Mouse (Mus musculus) layer of hippocampus, adult 6 months (tissue): Measurements from ENCODE around the gene Tmed1. TPM values are rescaled to one million over a fixed set of nuclear protein-coding genes. Genes with fewer than 3 reads are reported as not detected.

ENCODE experiments used
- long read RNA-seq, 2 experiments: library from polyadenylated mRNA; unstranded; transcript quantifications; one replicate each; pipeline ENCODE4 v2.0.0; 2019 to 2020
- microRNA-seq: library from miRNA; unstranded; fragments of <30 nt; microRNA quantifications from one replicate; pipeline ENCODE4 v1.2.0, GENCODE M21; 2020
- polyA plus RNA-seq: library from polyadenylated mRNA; unstranded; fragments of <200 nt; fragmentation: Nextera tagmentation; gene quantifications from 2 replicates; pipeline ENCODE4 v1.2.3, GENCODE M21; 2021

The Tmed1 gene
- 32.1 and 34.7 TPM in 2 replicates for polyA plus RNA-seq
- long read RNA-seq, experiment 1, transcript Tmed1-201 (4 exons, 1,378 nt): major isoform, 40 of 52 reads
- long read RNA-seq, experiment 1, partial matches to known transcripts: 3 of 52 reads
- long read RNA-seq, experiment 1, other reads (novel, unspliced or antisense): 3 of 52 reads
- long read RNA-seq, experiment 2, transcript Tmed1-203 (3 exons, 1,454 nt): minor isoform, 7 of 91 reads
- long read RNA-seq, experiment 2, transcript Tmed1-201 (4 exons, 1,378 nt): major isoform, 73 of 91 reads
- long read RNA-seq, experiment 2, transcript Tmed1-205 (4 exons, 1,013 nt): minor isoform, 5 of 91 reads
- long read RNA-seq, experiment 2, partial matches to known transcripts: 0 of 91 reads
- long read RNA-seq, experiment 2, other reads (novel, unspliced or antisense): 5 of 91 reads

GRCm38 (mm10) chr9:21509772-21510688, at the start of gene Tmed1:
Tmed1 (minus strand) TSS chr9:21510252.

GRCm38 (mm10) chr9:21546789-21547074, 36.7 kb upstream of the Tmed1 start, which contains the start of gene Carm1:
Carm1 (plus strand) TSS chr9:21546894.

GRCm38 (mm10) chr9:21525937-21526633, 16.0 kb upstream of the Tmed1 start, which contains the start of gene AB124611:
AB124611 (plus strand) TSS chr9:21526176.

Small RNAs within 50 kb of the gene (microRNA-seq; reads per million reads assigned to microRNA genes)
- gene Mir199a-1: not detected

Other genes starting within 250 kb of the Tmed1 start
- gene Atg4d, start 245.0 kb downstream of the Tmed1 start, polyA plus RNA-seq: 40.2 and 43.9 TPM in 2 replicates
- 2.3 and 4.6 TPM in 2 replicates for gene Kri1, start 222.3 kb downstream of the Tmed1 start, polyA plus RNA-seq
- gene Cdkn2d, start 218.8 kb downstream of the Tmed1 start, polyA plus RNA-seq: 98.6 and 114 TPM in 2 replicates
- gene Ap1m2, start 197.9 kb downstream of the Tmed1 start, polyA plus RNA-seq: 0.53 and 0.93 TPM in 2 replicates
- gene Slc44a2, start 189.6 kb downstream of the Tmed1 start, polyA plus RNA-seq: 18.0 and 18.1 TPM in 2 replicates
- 102 and 148 TPM in 2 replicates for gene Ilf3, start 142.4 kb downstream of the Tmed1 start, polyA plus RNA-seq
- 19.7 and 20.8 TPM in 2 replicates for gene Qtrt1, start 98.4 kb downstream of the Tmed1 start, polyA plus RNA-seq
- gene Dnm2, start 85.3 kb downstream of the Tmed1 start, polyA plus RNA-seq: 23.4 and 27.0 TPM in 2 replicates
- 0.28 and 0.41 TPM in 2 replicates for gene AB124611, start 15.9 kb upstream of the Tmed1 start, polyA plus RNA-seq
- gene Carm1, start 36.6 kb upstream of the Tmed1 start, polyA plus RNA-seq: 6.5 and 7.8 TPM in 2 replicates
- 39.3 and 42.6 TPM in 2 replicates for gene Timm29, start 82.5 kb upstream of the Tmed1 start, polyA plus RNA-seq
- gene Yipf2, start 82.6 kb upstream of the Tmed1 start, polyA plus RNA-seq: 15.1 and 15.9 TPM in 2 replicates
- gene Smarca4, start 105.9 kb upstream of the Tmed1 start, polyA plus RNA-seq: 28.6 and 29.2 TPM in 2 replicates
- gene Ldlr, start 213.2 kb upstream of the Tmed1 start, polyA plus RNA-seq: 3.0 and 4.8 TPM in 2 replicates